7 mouse cellular contexts compared by ENCODE assay signal in genomic region chr2:168081299-168081932, GRCm38 (mm10). TPM values are rescaled to one million over a fixed set of nuclear protein-coding genes. Genes with fewer than 3 reads are reported as not detected.
DNase-seq lines count a peak whose midpoint lies in the region; ATAC-seq and TF ChIP-seq lines count a peak whose summit lies in the region.

No protein-coding gene starts in this region.

- peaks cover 59% of the 10 kb centered on the region for H3K4me1 ChIP-seq in megakaryocyte, embryonic 14.5 days
- H3K4me1 ChIP-seq in forebrain, embryonic 13.5 days, result peaks cover 29% of the 10 kb centered on the region
- H3K4me1 ChIP-seq in limb, embryonic 14.5 days (ENCODE audit: control insufficient read depth, insufficient read depth, low read length), result peaks cover 10% of the 10 kb centered on the region

- no peaks in the 10 kb centered on the region for H3K9me3 ChIP-seq in megakaryocyte, embryonic 14.5 days
- H3K9me3 ChIP-seq in forebrain, embryonic 13.5 days (replicated peaks), result no peaks in the 10 kb centered on the region
- H3K9me3 ChIP-seq in limb, embryonic 14.5 days (ENCODE audit: control insufficient read depth, low read length), result no peaks in the 10 kb centered on the region

- H3K27ac ChIP-seq in forebrain, embryonic 13.5 days, result peak overlapping the region; percentile 77
- no peak overlapping the region for H3K27ac ChIP-seq in limb, embryonic 14.5 days (replicated peaks; ENCODE audit: low read depth, low read length)

- no peaks in the 10 kb centered on the region for H3K36me3 ChIP-seq in megakaryocyte, embryonic 14.5 days (replicated peaks; ENCODE audit: low read length)
- H3K36me3 ChIP-seq in forebrain, embryonic 13.5 days (ENCODE audit: poor library complexity, severe bottlenecking), result no peaks in the 10 kb centered on the region
- no peaks in the 10 kb centered on the region for H3K36me3 ChIP-seq in limb, embryonic 14.5 days (ENCODE audit: control insufficient read depth, insufficient read depth, low read length)

- DNase-seq in brain, adult 2 months (ENCODE audit: low read depth, low spot score), result peak; percentile 30
- no peak for DNase-seq in limb, embryonic 14.5 days (ENCODE audit: low spot score)
- DNase-seq in right cerebral cortex, adult 2 months (ENCODE audit: low spot score in 2 of 2), result peak; percentile 27 to 31

- ATAC-seq in megakaryocyte, adult 5-6 weeks (ENCODE audit: poor library complexity, severe bottlenecking), result no peak
- no peak; the same call in 1 of the 2 replicates for ATAC-seq in forebrain, embryonic 13.5 days
- no peak for ATAC-seq in limb, embryonic 14.5 days (ENCODE audit: low FRiP score, low read depth)
- ATAC-seq in cerebellum, adult (ENCODE audit: insufficient number of reproducible peaks, low FRiP score, low TSS enrichment), result no peak; the same call in 1 of the 2 replicates

- H3K9ac ChIP-seq in forebrain, embryonic 13.5 days, result peak overlapping the region; percentile 84
- H3K9ac ChIP-seq in limb, embryonic 14.5 days (ENCODE audit: low read depth, low read length, severe bottlenecking), result peak overlapping the region; percentile 52

- peak overlapping the region; percentile 93 for H3K4me2 ChIP-seq in forebrain, embryonic 13.5 days
- peak overlapping the region; percentile 99 for H3K4me2 ChIP-seq in limb, embryonic 14.5 days (replicated peaks; ENCODE audit: low read depth, low read length, severe bottlenecking)

- whole genome bisulfite sequencing in forebrain, embryonic 13.5 days, result under 1% methylated on average over 48 of the region's 49 CpGs
- WGBS in limb, embryonic 14.5 days, result 3% methylated on average over 49 of the region's 49 CpGs

- no peak for TF ChIP-seq POLR2A in limb, embryonic 14.5 days (IDR thresholded peaks at IDR 0.05; ENCODE audit: borderline replicate concordance, extremely low read depth, insufficient read depth, insufficient read length)

- peak overlapping the region; percentile 97 for H3K4me3 ChIP-seq in megakaryocyte, embryonic 14.5 days (replicated peaks)
- peak overlapping the region; percentile 77 for H3K4me3 ChIP-seq in forebrain, embryonic 13.5 days
- peak overlapping the region; percentile 69 for H3K4me3 ChIP-seq in limb, embryonic 14.5 days (replicated peaks; ENCODE audit: low read length)

- peaks cover 61% of the 10 kb centered on the region for H3K27me3 ChIP-seq in megakaryocyte, embryonic 14.5 days (replicated peaks)
- peaks cover 13% of the 10 kb centered on the region for H3K27me3 ChIP-seq in forebrain, embryonic 13.5 days
- H3K27me3 ChIP-seq in limb, embryonic 14.5 days (ENCODE audit: control insufficient read depth, insufficient read depth, low read length), result peaks cover 8% of the 10 kb centered on the region; the same call in 1 of the 2 replicates

RNA-seq across cellular contexts. Expression of gene Pard6b, which starts 0.6 kb away (rescaled TPM):
- 1.4 and 1.8 TPM in 2 replicates for polyA plus RNA-seq in megakaryocyte, embryonic 14.5 days (2012; ENCODE audit: insufficient read depth, low replicate concordance)
- total RNA-seq in megakaryocyte, adult 5-6 weeks (2015), result 0.30 TPM in 1 of 2 replicates, not detected in the other
- total RNA-seq in megakaryocyte, adult 5-6 weeks (2017), result 0.26 TPM in 1 of 2 replicates, not detected in the other
- 7.6 and 7.7 TPM in 2 replicates for polyA plus RNA-seq in forebrain, embryonic 13.5 days (2015; fragmentation: Nextera tagmentation; extraction: Ambion mirVana)
- 3.7 and 4.0 TPM in 2 replicates for polyA plus RNA-seq in limb, embryonic 14.5 days (2012; rRNA removed)
- 4.0 and 4.1 TPM in 2 replicates for polyA plus RNA-seq in limb, embryonic 14.5 days (2014; fragmentation: Nextera tagmentation; extraction: Ambion mirVana)
